Mouse (Mus musculus) skeletal muscle tissue, adult 2 months (tissue): ENCODE data around the gene Zfp57.
"Not testable (repeated sequence)": the region's sequence is repeated elsewhere in the genome, so short reads cannot be mapped to it uniquely, and the experiment has no call there.

ENCODE experiments used
- DNase-seq: peaks from one replicate; pipeline ENCODE4 v3.0.0-alpha.2; 2012; ENCODE audit warnings: low read depth, low spot score

Gene Zfp57

DNA sequence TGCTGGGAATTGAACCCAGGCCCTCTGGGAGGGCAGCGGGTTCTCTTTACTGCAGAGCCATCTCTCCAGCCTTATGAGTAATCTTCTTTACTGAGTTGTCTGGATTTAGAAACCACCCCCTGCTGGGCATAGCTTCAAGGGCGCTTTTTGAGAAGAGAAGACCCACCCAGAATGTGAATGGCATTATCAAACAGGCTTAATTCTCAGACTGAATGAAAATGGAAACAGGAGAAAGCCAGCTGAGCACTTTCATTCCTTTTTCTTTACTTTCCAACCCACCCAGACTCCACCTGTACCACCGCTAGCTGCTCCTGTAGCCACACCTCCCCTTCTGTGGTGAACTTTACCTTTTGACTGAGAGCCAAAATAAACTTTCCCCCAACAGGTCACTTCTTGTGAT is 5.5 kb upstream of the Zfp57 start:
- no peak for DNase-seq

DNA sequence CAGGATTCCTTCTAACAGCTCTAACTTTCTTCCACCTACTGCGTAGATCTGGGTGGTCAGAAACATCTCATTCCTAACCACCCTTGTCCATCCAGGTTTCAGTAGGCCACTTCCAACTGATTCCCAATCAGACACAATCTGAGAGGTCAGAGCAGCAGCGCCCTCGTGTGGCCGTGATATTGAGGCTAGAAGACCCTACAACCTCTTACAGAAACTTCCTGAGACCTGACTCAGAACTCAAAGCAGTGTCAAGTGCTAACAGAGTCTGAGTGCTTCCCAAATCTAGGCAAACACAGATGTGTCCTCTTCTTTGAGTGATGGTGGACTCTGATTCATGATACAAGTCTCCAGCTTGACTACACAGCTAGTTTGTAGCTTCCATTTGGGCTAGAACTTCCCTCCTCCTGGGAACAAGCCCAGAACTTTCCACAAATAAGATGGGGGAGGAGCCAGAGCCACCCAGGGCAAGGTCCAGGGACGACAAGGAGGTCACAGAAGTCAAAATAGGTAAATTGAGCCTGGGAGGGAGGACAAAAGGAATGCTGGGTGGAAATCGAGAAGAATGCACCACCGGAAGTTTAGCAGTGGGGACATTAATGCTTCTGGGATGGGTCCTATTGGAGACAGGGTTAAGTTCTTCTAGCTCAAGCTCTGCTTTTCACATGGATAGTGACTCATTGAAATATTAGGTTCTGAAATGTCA is 3.8 kb upstream of the Zfp57 start:
- peak; percentile 30 for DNase-seq

DNA sequence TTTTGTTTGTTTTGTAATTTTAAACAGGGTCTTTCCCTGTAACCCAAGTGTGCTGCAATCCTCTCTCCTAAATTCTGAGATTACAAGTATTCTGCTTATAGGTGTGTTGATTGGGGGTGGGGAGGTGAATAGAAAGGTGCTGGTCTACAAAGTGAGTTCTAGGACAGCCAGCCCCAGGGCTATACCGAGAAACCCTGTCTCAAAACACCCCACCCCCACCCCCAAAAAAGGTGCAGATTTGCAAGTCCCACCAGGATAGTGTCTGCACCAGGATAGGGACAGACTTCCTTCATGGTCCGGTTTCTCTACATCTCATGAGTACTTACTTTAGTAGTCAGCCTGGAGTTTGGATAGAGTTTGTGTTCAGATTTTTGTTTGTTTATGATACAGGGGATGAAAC is 2.5 kb upstream of the Zfp57 start:
- no peak for DNase-seq

DNA sequence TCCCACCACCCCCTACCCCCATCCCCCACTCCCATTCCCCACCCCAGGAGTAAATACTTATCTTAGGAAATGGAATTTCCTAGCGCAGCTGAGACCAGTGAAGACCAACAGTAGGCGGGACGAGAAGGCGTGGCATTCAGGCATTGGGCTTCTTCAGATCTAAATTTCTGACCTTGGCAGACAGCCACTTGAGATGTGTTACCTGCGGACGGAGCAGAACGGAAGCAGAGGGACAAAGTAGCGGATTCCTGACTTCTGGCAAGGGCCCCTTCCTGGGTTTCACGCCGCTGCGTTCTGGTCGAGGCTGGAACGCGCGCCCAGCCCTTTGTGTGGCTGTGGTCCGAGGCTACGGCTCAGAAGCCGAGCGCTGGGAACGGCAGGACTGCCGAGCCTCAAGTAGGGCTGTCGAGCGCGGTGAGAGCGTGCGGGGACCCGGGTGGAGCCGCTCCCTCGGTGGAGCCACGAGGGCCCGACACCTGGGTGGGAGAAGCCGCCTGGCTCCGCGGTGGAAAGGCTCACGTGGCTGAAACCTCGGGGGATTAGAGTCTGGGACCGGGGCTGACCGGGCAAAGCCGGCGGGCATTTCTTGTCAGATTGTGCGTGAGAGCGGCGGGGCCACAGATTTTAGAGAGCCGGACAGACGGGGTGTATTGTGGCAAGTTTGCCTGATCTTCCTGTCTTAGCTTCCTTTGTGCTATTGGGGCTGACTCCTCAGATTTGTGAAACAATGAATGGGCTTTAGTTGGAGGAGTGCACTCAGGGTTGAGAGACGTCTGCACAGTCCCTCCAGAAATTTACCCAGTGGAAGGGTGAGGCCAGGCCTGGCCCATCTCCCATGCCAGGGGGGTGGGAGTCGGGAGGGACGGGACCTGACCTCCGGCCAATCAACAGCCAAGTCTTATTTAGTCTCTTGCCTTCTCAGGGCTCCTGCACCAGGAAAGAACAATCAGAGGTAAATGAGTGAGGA is 1.7 kb downstream of the Zfp57 start:
- no peak for DNase-seq

DNA sequence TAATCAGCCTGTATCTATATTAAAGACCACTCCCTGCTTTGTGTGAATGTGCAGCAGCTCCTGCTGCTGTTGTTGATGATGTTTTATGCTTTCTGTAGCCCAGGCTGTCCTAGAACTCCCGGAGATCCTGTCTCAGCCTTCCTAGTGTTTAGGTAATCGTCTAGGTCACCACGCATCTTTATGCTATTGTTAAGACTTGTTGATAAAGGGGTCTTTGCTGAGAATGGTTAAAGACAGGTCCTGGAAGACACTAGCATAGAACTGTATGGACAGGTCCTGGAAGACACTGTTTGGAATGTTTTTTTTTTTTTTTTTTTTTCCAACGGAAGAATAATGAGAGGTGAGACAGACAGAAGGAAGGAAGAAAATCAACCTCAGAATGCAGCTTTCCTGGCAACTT is 2.4 kb downstream of the Zfp57 start:
- no peak for DNase-seq

DNA sequence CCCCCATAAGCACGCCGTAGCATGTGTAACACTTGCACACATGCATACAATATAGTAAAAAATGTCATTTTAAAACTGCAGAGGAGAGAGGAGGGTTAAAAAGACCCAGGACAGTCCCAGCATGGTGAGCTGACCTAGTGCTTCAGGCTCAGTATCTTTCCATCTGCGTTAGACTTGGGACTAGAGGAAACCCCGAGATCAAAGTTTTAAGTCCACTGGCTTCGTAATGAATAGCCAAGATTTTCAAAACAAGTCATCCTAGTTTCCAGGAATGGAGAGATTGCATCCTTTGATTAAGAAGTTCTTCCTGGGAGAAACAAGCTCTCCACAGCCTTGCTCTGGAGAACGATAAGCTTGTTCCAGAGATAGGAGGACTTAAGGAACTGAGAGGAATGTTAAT is 7.2 kb downstream of the Zfp57 start:
- no peak for DNase-seq

DNA sequence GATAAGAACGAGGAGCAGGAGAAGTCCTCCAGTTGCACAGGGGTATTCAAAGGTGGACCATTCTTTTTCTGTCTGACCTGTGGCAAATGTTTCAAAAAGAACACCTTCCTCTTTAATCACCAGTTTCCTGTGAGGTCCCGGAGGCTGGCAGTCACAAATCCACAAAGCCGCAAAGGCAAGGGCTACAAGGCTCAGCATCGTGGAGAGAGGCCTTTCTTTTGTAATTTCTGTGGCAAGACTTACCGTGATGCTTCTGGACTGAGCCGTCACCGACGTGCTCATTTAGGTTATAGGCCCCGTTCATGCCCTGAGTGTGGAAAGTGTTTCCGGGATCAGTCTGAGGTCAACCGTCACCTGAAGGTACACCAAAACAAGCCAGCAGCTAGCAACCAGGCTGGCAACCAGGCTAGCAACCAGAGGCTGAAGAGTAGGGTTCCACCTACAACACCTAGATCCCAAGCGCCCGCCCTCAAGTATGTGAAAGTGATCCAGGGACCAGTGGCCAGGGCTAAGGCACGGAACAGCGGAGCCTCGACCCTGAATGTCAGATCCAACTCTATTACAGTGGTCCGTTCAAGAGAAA is 8.6 kb downstream of the Zfp57 start:
- DNase-seq, result no peak

DNA sequence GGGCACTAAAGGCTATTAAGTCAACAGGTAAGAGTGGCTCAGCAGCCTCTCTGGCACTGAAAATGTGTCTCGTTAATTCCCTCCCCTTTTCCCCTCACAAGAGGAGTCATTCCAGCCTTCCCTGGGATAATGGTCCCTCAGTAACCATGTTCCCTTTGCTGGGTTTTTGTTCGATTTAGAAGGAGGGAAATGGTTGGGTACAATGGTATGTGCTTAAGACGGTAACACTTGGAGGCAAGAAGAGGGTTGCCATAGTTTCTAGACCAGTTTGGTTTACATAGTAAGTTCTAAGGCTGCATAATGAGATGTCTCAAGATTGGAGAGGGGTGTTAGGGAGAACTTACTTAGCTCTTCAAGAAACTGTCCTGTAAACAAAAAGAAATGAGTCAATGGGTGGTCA is 10.8 kb downstream of the Zfp57 start:
- DNase-seq, result no peak

DNA sequence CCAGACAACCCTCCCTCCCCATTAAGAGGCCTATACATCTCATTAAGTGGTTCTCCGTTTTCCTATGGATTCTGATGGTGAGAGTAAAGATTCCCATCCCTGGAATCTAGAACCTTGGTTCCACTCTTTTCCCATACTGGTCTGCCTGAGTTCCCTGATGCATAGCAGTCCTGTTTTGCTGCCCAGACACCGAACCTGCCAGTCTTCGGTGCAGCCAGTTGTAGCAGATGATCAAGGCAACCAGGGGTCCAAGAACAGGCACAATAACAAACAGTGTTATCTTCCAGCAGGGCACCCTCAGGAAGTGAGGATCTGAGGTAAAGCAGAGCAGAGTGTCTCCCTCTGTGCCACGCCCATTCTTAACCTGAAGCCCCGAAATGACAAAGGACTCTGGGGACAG is 11.2 kb downstream of the Zfp57 start:
- DNase-seq, result no peak

- DNase-seq, result no peak
Measured at GRCm38 (mm10) chr17:37016333-37016732, 15.4 kb downstream of the Zfp57 start.

GRCm38 (mm10) chr17:37018328-37018727 is 17.4 kb downstream of the Zfp57 start:
- DNase-seq, result no peak

- not testable (repeated sequence) for DNase-seq
Measured at GRCm38 (mm10) chr17:37019242-37019641, 18.3 kb downstream of the Zfp57 start.

DNA sequence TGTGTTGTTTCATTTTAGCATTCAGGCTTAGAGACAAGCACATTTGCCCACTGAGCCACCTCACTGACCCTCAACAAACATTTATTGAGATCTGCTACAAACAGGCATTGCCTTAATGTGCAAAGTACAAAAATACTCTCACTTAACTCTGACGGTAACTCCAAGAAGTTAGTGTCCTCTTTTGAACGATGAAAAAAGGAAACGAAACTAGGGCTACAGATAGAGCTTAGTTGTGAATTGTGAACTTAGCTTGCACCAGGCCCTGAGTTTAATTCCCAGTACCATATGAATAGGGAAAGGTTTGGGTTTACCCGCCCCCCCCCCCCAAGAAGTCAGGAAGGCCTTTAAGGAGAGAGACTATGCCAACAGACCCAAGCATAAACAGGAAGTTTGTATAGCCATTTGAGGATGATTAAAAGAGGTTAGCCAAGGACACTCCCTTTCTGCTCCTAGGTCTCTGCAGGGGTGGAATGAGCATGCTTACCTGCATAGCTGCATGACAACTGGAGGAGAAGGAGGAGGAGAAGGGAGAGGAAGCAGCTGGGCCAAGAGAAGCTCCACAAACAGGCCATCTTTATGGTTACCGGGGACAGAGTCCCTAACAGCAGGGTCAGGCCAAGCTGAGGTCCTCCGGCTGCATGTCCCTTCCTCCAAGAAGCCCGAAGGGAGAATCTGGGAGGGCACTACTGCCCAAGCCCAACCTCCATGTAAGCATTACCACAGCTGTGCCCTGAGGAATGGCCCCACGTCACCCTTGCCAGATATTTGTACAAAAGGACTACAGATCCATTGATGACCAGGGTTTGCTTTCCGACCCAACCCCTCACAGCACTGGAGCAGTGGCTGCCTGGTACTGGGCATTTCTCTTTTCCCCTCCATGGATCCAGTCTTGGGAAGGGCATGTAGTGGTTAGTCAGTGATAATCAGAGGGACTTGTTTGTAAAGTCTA is 21.9 kb downstream of the Zfp57 start, which contains the start of gene Mog:
Gene Mog (minus strand): TSS at position 771 of the 949 bp plus-strand sequence.
- DNase-seq, result no peak

DNA sequence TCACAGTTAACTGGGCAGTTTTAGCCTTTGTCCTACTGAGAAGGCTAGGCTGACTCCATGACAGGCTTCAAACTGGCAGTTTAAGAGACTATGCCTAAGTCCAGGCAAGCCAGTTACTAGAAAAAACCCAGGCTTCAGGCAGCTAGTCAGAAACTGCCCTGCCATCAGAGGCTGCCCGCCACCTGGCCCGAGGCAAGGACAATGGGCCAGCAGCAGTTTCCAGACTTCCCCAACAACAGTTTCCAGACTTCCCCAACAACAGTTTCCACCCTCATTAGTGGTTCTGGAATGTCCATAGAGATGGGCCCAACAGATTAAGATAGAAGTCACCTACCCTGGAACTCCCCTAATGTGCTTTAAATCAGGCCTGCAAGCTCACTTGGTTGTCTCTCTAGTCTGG is 25.5 kb downstream of the Zfp57 start:
- DNase-seq, result no peak

DNA sequence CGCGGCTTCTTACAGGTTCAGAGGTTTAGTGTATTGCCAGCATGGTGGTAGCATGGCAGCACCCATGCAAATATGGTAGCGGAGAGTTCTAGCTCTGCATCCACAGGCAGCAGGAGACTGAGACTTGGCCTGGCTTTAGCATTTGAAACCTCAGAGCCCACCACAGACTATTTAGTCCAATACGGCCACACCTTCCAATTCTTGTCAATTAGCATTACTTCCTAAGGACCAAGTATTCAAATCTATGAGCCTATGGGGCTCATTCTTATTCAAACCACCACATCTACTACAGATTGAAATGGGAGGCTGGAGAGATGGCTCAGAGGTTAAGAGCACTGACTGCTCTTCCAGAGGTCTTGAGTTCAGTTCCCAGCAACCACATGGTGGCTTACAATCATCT is 26.5 kb downstream of the Zfp57 start:
- no peak for DNase-seq

GRCm38 (mm10) chr17:37028212-37028611 is 27.2 kb downstream of the Zfp57 start:
- no peak for DNase-seq

DNA sequence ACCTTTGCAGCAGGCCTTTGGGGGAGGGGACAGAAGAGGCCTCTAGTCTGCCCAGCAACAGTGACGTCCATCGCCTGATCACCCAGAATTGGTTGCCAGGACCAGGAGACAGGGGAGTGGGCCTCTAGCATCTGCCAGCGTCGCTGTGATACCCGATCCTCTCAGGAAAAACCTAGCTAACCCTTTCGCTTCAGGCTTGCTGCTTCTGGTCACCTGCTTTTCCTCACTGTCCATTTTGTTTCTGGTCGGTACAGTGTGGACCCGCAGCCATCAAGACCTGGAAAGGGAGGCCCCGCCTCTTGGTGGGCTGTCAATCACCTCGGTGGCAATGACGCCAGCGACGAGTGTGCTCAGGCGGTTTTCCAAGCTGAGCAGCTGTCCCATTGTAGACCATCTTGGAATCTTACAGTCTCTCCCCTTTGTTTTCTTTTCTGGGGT is 27.7 kb downstream of the Zfp57 start:
- DNase-seq, result peak; percentile 81

DNA sequence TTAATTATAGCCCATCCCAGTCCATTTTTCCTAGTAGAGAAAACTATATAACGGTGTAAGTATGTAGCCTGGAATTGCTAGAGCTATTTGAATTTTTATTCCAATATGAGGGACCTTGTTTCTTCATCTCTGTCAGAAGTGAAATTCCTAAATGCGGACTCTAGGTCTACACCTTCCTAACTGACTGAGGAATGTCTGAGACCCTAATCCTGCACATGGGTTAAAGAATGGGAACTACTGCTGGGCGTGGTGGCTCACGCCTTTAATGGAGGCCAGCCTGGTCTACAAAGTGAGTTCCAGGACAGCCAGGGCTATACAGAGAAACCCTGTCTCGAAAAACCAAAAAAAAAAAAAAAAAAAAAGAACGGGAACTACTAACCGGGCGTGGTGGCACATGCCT is 28.2 kb downstream of the Zfp57 start:
- DNase-seq, result no peak

- DNase-seq, result no peak
Measured at GRCm38 (mm10) chr17:37039127-37039894, 38.3 kb downstream of the Zfp57 start.

GRCm38 (mm10) chr17:37044651-37045244 is 43.8 kb downstream of the Zfp57 start:
- no peak for DNase-seq
